Mouse (Mus musculus) central nervous system, embryonic 11.5 days (tissue): ENCODE data around the gene Fbxl2. TPM values are rescaled to one million over a fixed set of nuclear protein-coding genes. Genes with fewer than 3 reads are reported as not detected.

Experiments
- polyA plus RNA-seq: library from polyadenylated mRNA; depleted of rRNA; stranded (reverse); fragments of >200 nt; gene quantifications from 2 replicates; pipeline ENCODE4 v1.2.3, GENCODE M21; 2012; rRNA removed

The Fbxl2 gene
- polyA plus RNA-seq: 7.7 and 9.5 TPM in 2 replicates

GRCm38 (mm10) chr9:114046028-114046427, at the start of gene Fbxl2:
TSS of gene Fbxl2 (minus strand) at chr9:114046191.

GRCm38 (mm10) chr9:114057090-114057796, 11.3 kb upstream of the Fbxl2 start, which contains the start of gene Susd5:
TSS of gene Susd5 (plus strand) at chr9:114057140.

GRCm38 (mm10) chr9:113930534-113931374, 115.2 kb downstream of the Fbxl2 start, which contains the start of gene Ubp1:
TSS of gene Ubp1 (plus strand) at chr9:113930934.

Other genes with a start within 250 kb of the Fbxl2 start
- 116 and 152 TPM in 2 replicates for gene Ubp1, start 115.3 kb downstream of the Fbxl2 start, polyA plus RNA-seq
- 0.08 and 0.98 TPM in 2 replicates for gene Susd5, start 10.9 kb upstream of the Fbxl2 start, polyA plus RNA-seq